Mouse (Mus musculus) brain, embryonic 14.5 days (tissue): Measurements from ENCODE around the gene Zbtb9.

Experiments
- CTCF ChIP-seq: fragments of 200-500 bp; IDR thresholded peaks from 2 replicates; pipeline ENCODE4 v1.5.1; 2012; ENCODE audit warnings: inconsistent platforms, mild to moderate bottlenecking, moderate library complexity, borderline replicate concordance; ENCODE audit not compliant: insufficient read depth, insufficient read length; ENCODE audit errors: extremely low read depth
- POLR2A ChIP-seq: fragments of 200-500 bp; IDR thresholded peaks from 2 replicates; pipeline ENCODE4 v1.6.1; 2012; ENCODE audit warnings: mild to moderate bottlenecking, inconsistent platforms, borderline replicate concordance; ENCODE audit not compliant: poor library complexity, insufficient read depth, insufficient read length, severe bottlenecking; ENCODE audit errors: extremely low read depth

DNA sequence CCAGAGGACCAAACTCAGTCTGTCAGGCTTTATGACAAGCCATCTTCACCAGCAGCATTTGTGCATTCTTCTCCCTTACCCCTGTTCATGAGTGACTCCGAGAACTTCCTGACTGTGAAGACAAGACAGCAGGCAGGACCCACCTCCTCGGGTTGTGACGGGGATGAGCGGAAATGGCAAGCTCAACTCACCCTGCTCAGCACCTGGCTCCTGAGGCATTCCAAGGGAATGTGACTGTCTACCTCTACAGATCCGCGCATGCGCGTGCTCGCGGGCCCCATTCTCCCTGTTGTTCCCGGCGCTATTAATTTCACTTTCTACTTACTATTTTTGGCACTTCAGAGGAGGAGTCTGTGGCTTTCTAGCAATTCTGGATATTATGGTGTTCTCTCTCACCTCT lies 27.0 kb downstream of the Zbtb9 start:
- TF ChIP-seq CTCF, result no peak
- TF ChIP-seq POLR2A, result no peak
